Mouse (Mus musculus) testis, adult 2 months (tissue): ENCODE data around the gene Lats2.

ENCODE experiments used
- CTCF ChIP-seq: fragments of 200-500 bp; IDR thresholded peaks from 2 replicates; pipeline ENCODE4 v1.5.1; 2012; ENCODE audit warnings: low read depth, mild to moderate bottlenecking, inconsistent platforms, low read length, moderate library complexity; ENCODE audit not compliant: control insufficient read depth, insufficient read depth, insufficient replicate concordance
- POLR2A ChIP-seq: fragments of 200-500 bp; IDR thresholded peaks from 2 replicates; pipeline ENCODE4 v1.6.1; 2012; ENCODE audit warnings: low read depth, mild to moderate bottlenecking, inconsistent platforms, low read length, moderate library complexity; ENCODE audit not compliant: control insufficient read depth

DNA sequence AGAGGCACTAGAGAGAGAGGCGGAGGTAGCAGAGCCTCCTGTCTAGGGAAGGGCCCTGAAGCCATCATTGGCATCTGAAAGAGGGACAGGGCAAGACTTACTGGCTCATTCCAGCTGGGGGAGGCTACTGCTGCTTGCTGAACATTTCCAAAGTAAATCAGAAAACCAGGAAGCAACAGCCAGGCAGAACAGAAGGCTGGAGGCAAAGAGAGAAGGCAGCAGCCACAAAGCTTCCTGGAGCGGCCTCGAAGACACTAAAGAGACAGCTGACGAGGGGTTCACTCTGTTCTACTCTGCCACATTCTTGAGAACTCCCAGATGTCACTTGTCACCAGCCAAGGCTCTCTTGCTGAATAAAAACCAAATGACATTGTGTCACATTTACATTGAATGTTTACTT, 33.7 kb downstream of the Lats2 start:
- no peak for TF ChIP-seq CTCF
- no peak for TF ChIP-seq POLR2A
